Comparison of ENCODE assay signal across 7 mouse cellular contexts in genomic region chr8:57610706-57611418, GRCm38 (mm10). TPM values are rescaled to one million over a fixed set of nuclear protein-coding genes. Genes with fewer than 3 reads are reported as not detected.
A peak's percentile ranks its signal among the peaks of the same experiment; 100 is the strongest.
DNase-seq lines count a peak whose midpoint lies in the region; ATAC-seq lines count a peak whose summit lies in the region.

No protein-coding gene starts in this region.

- H3K27me3 ChIP-seq in limb, embryonic 13.5 days = no peaks in the 10 kb centered on the region

- no peaks in the 10 kb centered on the region for H3K36me3 ChIP-seq in limb, embryonic 13.5 days

- H3K9ac ChIP-seq in limb, embryonic 13.5 days = no peak overlapping the region

- peak; percentile 75 for DNase-seq in 3T3-L1 (ENCODE audit: low read depth, low spot score)
- peak; percentile 90 for DNase-seq in Muller cell, postnatal 12 days (ENCODE audit: inconsistent ontology term)
- peak; percentile 56 to 64 for DNase-seq in cerebellum, postnatal 36 days
- peak; percentile 65 for DNase-seq in heart, postnatal 4 days
- DNase-seq in urinary bladder, postnatal 4 days (ENCODE audit: low spot score in 2 of 2) = peak; percentile 28 to 76
- no peak for DNase-seq in thymus, postnatal 36 days

- ATAC-seq in limb, embryonic 13.5 days (ENCODE audit: low FRiP score, low read depth) = peak; percentile 51; the same call in 1 of the 2 replicates

- H3K27ac ChIP-seq in limb, embryonic 13.5 days = no peak overlapping the region

- peaks cover 41% of the 10 kb centered on the region for H3K4me1 ChIP-seq in limb, embryonic 13.5 days

- WGBS in limb, embryonic 13.5 days = 63% methylated on average over 10 of the region's 11 CpGs

- no peak overlapping the region for H3K4me2 ChIP-seq in limb, embryonic 13.5 days (replicated peaks)

- H3K4me3 ChIP-seq in limb, embryonic 13.5 days = no peak overlapping the region

- no peaks in the 10 kb centered on the region for H3K9me3 ChIP-seq in limb, embryonic 13.5 days

RNA-seq across cellular contexts. Expression of gene Galnt7, which starts 42.0 kb away (rescaled TPM):
- total RNA-seq in heart, postnatal 4 days (2021) = 1 to 10 TPM; 5.1 to 5.5 TPM
- 12.5 and 13.1 TPM in 2 replicates for polyA plus RNA-seq in limb, embryonic 13.5 days (2015; fragmentation: Nextera tagmentation; extraction: Ambion mirVana)

Comparison
In these comparisons a context has a peak if more than half of its experiments do, and no peak if none do; other contexts are left out.
1. DNase-seq: peak in 3T3-L1 (single experiment), Muller cell, postnatal 12 days (single experiment), cerebellum, postnatal 36 days (2 of 2), heart, postnatal 4 days (single experiment) and urinary bladder, postnatal 4 days (2 of 2); none in thymus, postnatal 36 days (0 of 2).